Comparison of ENCODE assay signal across 9 mouse cellular contexts in genomic region chr10:84387338-84387737, GRCm38 (mm10). TPM values are rescaled to one million over a fixed set of nuclear protein-coding genes. Genes with fewer than 3 reads are reported as not detected.
DNase-seq lines count a peak whose midpoint lies in the region; ATAC-seq and TF ChIP-seq lines count a peak whose summit lies in the region.
"Had no signal": no experiment of that assay in that cellular context is flagged by ENCODE, and none has a peak within 500 bp of the region (broad histone marks: within the 10 kb centered on the region; RNA-seq: fewer than 3 reads in every experiment).

No protein-coding gene starts in this region.

- peak overlapping the region; percentile 60 for H3K4me2 ChIP-seq in myocyte (ENCODE audit: low read depth)

- no peak overlapping the region for H3ac ChIP-seq in myocyte (ENCODE audit: control insufficient read depth, insufficient read length)

- intact Hi-C loops in left cerebral cortex, postnatal 4 days (cut with DNase I), result no loop called here
- intact Hi-C loops in left cerebral cortex, postnatal 14 days (cut with DNase I), result no loop called here

- TF ChIP-seq POLR2A in myocyte (IDR thresholded peaks at IDR 0.05; ENCODE audit: insufficient read length, low read depth), result no peak

- peak; percentile 57; the same call in 1 of the 2 replicates for ATAC-seq in granulocyte monocyte progenitor cell, adult 5-6 weeks (replicated peaks; ENCODE audit: poor library complexity, severe bottlenecking)
- ATAC-seq: Patski had no signal

- no peaks in the 10 kb centered on the region for H3K27me3 ChIP-seq in myocyte (ENCODE audit: control insufficient read depth, insufficient read depth, insufficient read length)
- H3K27me3 ChIP-seq: Patski had no signal

- H3K36me3 ChIP-seq in myocyte (ENCODE audit: control insufficient read depth, insufficient read depth), result no peaks in the 10 kb centered on the region

- peak; percentile 63 for DNase-seq in left cerebral cortex, postnatal 4 days
- no peak for DNase-seq in left cerebral cortex, postnatal 14 days (ENCODE audit: low spot score in 2 of 2)
- peak; percentile 41 for DNase-seq in embryo, embryonic 11 days
- DNase-seq in testis, postnatal 14 days (ENCODE audit: low spot score), result no peak
- DNase-seq in adrenal gland, postnatal 36 days, result no peak
- DNase-seq: gastrocnemius, postnatal 14 days had no signal

- no peaks in the 10 kb centered on the region for H3K79me2 ChIP-seq in myocyte (ENCODE audit: control insufficient read depth, insufficient read depth)

- peak overlapping the region; percentile 3 for H3K4me3 ChIP-seq in myocyte

TF ChIP-seq in myocyte, 11 proteins besides CTCF, POLR2A, EP300 and RAD21:
- TF ChIP-seq E2F4 (IDR thresholded peaks at IDR 0.05; ENCODE audit: insufficient read depth) (no peak), TCF3 (IDR thresholded peaks at IDR 0.05; ENCODE audit: insufficient read length, low read depth) (no peak), POLR2AphosphoS2 (IDR thresholded peaks at IDR 0.05; ENCODE audit: insufficient read length, low read depth) (no peak), SRF (IDR thresholded peaks at IDR 0.05; ENCODE audit: control insufficient read depth, insufficient read length, low read depth) (no peak), MAX (IDR thresholded peaks at IDR 0.05; ENCODE audit: low read depth) (no peak), MYOD1 (IDR thresholded peaks at IDR 0.05; ENCODE audit: control insufficient read depth in 1 of 3, insufficient read length in 2 of 3, low read depth in 2 of 3) (no peak), REST (IDR thresholded peaks at IDR 0.05; ENCODE audit: insufficient read depth, insufficient read length) (no peak)

RNA-seq across cellular contexts. Expression of gene Nuak1, which starts 53.1 kb away (rescaled TPM):
- total RNA-seq in left cerebral cortex, postnatal 4 days (2021), result 10 to 100 TPM; 51.7 to 53.0 TPM
- total RNA-seq in left cerebral cortex, postnatal 14 days (2021), result 10 to 100 TPM; 56.0 to 66.2 TPM
- total RNA-seq in granulocyte monocyte progenitor cell, adult 5-6 weeks (2014; fragmentation: Nextera tagmentation), result 0.53 TPM in 1 of 2 replicates, not detected in the other
- under 0.01 and 0.13 TPM in 2 replicates for total RNA-seq in granulocyte monocyte progenitor cell, adult 5-6 weeks (2017)
- 21.8 TPM for polyA plus RNA-seq in myocyte (2012; fragmentation: generic; extraction: Trizol)
- total RNA-seq in adrenal gland, postnatal 36 days (2021), result 1 to 10 TPM; 5.6 to 7.7 TPM

Comparison
In these comparisons a context has a peak if more than half of its experiments do, and no peak if none do; other contexts are left out.
1. DNase-seq: peak in left cerebral cortex, postnatal 4 days (single experiment) and embryo, embryonic 11 days (single experiment); none in left cerebral cortex, postnatal 14 days (0 of 2), testis, postnatal 14 days (single experiment) and adrenal gland, postnatal 36 days (0 of 2).
2. RNA of gene Nuak1, which starts 53.1 kb away (total RNA-seq): 56.0 to 66.2 TPM in left cerebral cortex, postnatal 14 days, 51.7 to 53.0 TPM in left cerebral cortex, postnatal 4 days and 5.6 to 7.7 TPM in adrenal gland, postnatal 36 days; under 0.01 to 0.53 TPM in granulocyte monocyte progenitor cell, adult 5-6 weeks; every median in the first group is over 4 times any median in the second.